Mouse (Mus musculus) adrenal gland, adult 18-20 months (tissue): ENCODE measurements around the gene Zdhhc25. TPM values are rescaled to one million over a fixed set of nuclear protein-coding genes. Genes with fewer than 3 reads are reported as not detected.

Experiments used
- DNase-seq, 2 experiments: peaks; one replicate each; pipeline ENCODE4 v3.0.0; 2021 to 2022; ENCODE audit warnings: low spot score in 2 of 2
- total RNA-seq, 2 experiments: library from RNA; stranded (reverse); gene quantifications; 1 replicate in 1 of 2; 2 replicates in 1 of 2; pipeline ENCODE4 v1.2.3; 2021

Zdhhc25 gene
- total RNA-seq, 2 experiments from 2014 or later = not detected

- DNase-seq = no peak
These were observed 26.9 kb downstream of the Zdhhc25 start for GRCm38 (mm10) chr15:88626886-88627488.

- no peak for DNase-seq
These were observed 28.8 kb downstream of the Zdhhc25 start for GRCm38 (mm10) chr15:88628801-88629356.

- DNase-seq = no peak
These were observed 35.1 kb downstream of the Zdhhc25 start for GRCm38 (mm10) chr15:88635205-88635604.

- DNase-seq = peak; percentile 58 to 60
These were observed 50.9 kb downstream of the Zdhhc25 start for GRCm38 (mm10) chr15:88651019-88651418.

Other genes starting within 250 kb of the Zdhhc25 start
- 10 to 100 TPM; 48.0 to 52.7 TPM for gene Brd1, start 133.9 kb downstream of the Zdhhc25 start, total RNA-seq
- 10 to 100 TPM; 10.9 to 11.1 TPM for gene Zbed4, start 151.4 kb downstream of the Zdhhc25 start, total RNA-seq
- 10 to 100 TPM; 14.4 to 15.2 TPM for gene Alg12, start 219.0 kb downstream of the Zdhhc25 start, total RNA-seq
- 10 to 100 TPM; 45.3 to 51.7 TPM for gene Creld2, start 219.3 kb downstream of the Zdhhc25 start, total RNA-seq